Mouse (Mus musculus) ES-Bruce4 (cell line): ENCODE results near the gene Dmwd.

Experiments
- CTCF ChIP-seq: IDR thresholded peaks from one replicate; pipeline ENCODE4 v1.8.1; 2011; ENCODE audit warnings: low read depth, low read length
- EP300 ChIP-seq: IDR thresholded peaks from 2 replicates; pipeline ENCODE4 v1.6.1; 2011; ENCODE audit warnings: low read depth, low read length; ENCODE audit not compliant: insufficient read depth

GRCm38 (mm10) chr7:19067935-19068334 is 8.1 kb upstream of the Dmwd start:
- TF ChIP-seq CTCF (no peak), EP300 (no peak)
